Mouse (Mus musculus): ENCODE results near the gene Gm8159. TPM values are rescaled to one million over a fixed set of nuclear protein-coding genes. Genes with fewer than 3 reads are reported as not detected.
A peak's percentile ranks its signal among the peaks of the same experiment; 100 is the strongest.
"Not testable (repeated sequence)": the region's sequence is repeated elsewhere in the genome, so short reads cannot be mapped to it uniquely, and the experiment has no call there.

The Gm8159 gene
- under 1 TPM in 1 of 2 experiments, not detected in 1; 0.31 TPM for total RNA-seq (2021)
- long read RNA-seq, experiment 1, partial matches to known transcripts, result 0 of 1 reads
- long read RNA-seq, experiment 1, other reads (novel, unspliced or antisense), result 1 of 1 reads
- long read RNA-seq, experiment 2, result 0 reads

DNA sequence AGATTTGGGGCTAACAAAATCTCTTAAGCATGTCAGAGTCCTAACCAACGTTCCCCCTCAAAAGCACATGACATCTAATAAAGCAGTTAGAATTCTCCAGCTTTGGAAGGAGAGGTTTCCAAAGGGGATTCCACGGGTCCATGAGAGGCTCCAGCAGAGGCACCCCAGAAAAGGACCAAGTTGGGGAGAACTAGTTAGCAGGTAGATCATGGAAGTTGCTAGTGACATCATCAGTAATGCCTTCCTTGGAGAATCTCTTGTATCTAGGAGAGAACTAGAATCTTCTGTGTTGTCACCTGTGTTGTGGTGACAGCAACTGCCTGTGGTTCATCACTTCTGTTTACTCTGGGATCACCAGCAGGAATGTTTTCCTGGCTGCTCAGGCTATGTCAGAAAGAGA lies at the start of gene Gm8159:
Gm8159 (plus strand) TSS at position 301 of the 400 bp plus-strand sequence.
- intact Hi-C loops (cut with DNase I); DNase-seq (ENCODE audit: low spot score in 2 of 2): not testable (repeated sequence)

DNA sequence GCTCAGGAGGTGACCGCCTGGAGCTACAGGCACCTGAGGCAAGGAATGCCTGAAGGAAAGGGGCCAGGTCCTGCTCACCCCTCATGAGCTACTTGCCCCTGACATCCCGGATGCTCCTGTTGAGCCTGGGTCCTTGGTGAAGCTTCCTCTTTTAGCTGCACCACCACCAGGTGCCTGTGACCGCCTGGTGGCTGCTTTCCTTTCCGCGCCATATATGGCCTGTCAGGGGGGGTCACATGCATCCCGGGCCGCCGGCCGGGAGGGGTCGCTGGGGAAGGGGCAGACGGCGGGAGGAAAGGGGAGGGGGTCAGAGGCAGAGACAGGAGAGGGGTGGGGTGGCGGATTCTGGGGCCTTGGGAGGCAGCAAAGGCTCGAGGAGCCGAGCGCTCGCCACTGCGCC lies 17.2 kb downstream of the Gm8159 start:
- DNase-seq (ENCODE audit: low spot score in 2 of 2), result peak; percentile 3 to 6
- intact Hi-C loops (cut with DNase I), result not testable (repeated sequence)

DNA sequence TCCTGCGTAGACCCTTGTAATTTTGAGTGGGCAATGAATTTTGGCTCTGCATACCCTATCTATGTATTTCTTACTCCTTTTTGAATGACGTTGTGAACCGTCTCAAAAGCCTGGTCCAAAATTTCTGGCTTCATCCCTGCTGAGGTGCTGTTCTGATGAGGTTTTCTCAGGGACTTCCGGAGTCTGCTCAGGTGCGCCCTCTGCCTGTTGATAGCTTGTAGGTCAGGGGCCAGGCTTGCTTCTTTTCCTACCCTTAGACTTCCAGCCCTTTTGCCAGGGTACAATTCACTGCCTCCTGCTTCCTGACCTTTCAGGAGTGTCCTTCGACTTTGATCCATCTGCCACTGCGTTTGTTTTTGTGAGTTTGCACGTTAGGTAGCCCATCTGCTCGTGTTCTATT lies 18.2 kb downstream of the Gm8159 start:
- peak; percentile 17 to 43 for DNase-seq (ENCODE audit: low spot score in 2 of 2)
- intact Hi-C loops (cut with DNase I), result not testable (repeated sequence)

DNA sequence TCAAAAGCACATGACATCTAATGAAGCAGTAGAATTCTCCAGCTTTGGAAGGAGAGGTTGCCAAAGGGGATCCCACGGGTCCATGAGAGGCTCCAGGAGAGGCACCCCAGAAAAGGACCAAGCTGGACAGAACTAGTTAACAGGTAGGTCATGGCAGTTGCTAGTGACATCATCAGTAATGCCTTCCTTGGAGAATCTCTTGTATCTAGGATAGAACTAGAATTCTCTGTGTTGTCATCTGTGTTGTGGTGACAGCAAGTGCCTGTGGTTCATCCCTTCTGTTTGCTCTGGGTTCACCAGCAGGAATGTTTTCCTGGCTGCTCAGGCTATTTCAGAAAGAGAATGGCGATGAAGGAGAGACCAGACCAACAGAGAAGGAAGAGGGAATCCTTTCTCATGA lies 31.7 kb downstream of the Gm8159 start, which contains the start of gene Gm3239:
Gm3239 (plus strand) TSS at position 301 of the 400 bp plus-strand sequence.
- DNase-seq (ENCODE audit: low spot score in 2 of 2); intact Hi-C loops (cut with DNase I): not testable (repeated sequence)

Other genes with a start within 250 kb of the Gm8159 start
- not detected for gene Gm3159, start 234.8 kb upstream of the Gm8159 start, total RNA-seq (2021)
- under 1 TPM in 1 of 2 experiments, not detected in 1; 0.49 TPM for gene Gm3164, start 216.9 kb upstream of the Gm8159 start, total RNA-seq (2021)
- gene Gm3173, start 201.4 kb upstream of the Gm8159 start, total RNA-seq (2021), result not detected
- gene Gm3182, start 150.6 kb upstream of the Gm8159 start, total RNA-seq (2021), result under 1 TPM in 1 of 2 experiments, not detected in 1; 0.19 TPM
- gene Gm3047, start 76.9 kb upstream of the Gm8159 start, total RNA-seq (2021), result not detected
- under 1 TPM in 1 of 2 experiments, not detected in 1; 0.40 TPM for gene Gm3239, start 31.8 kb downstream of the Gm8159 start, total RNA-seq (2021)
- gene Gm7876, start 76.9 kb downstream of the Gm8159 start, total RNA-seq (2021), result not detected
- gene Gm3252, start 94.4 kb downstream of the Gm8159 start, total RNA-seq (2021), result under 1 TPM; 0.18 to 0.38 TPM
- not detected for gene Gm9602, start 144.0 kb downstream of the Gm8159 start, total RNA-seq (2021)
- not detected for gene Gm3269, start 205.8 kb downstream of the Gm8159 start, total RNA-seq (2021)
- gene Gm3264, start 223.2 kb downstream of the Gm8159 start, total RNA-seq (2021), result 1 to 10 TPM; 7.5 to 8.5 TPM